Mouse (Mus musculus): ENCODE measurements around the gene Mfsd4a.
A peak's percentile ranks its signal among the peaks of the same experiment; 100 is the strongest.

DNA sequence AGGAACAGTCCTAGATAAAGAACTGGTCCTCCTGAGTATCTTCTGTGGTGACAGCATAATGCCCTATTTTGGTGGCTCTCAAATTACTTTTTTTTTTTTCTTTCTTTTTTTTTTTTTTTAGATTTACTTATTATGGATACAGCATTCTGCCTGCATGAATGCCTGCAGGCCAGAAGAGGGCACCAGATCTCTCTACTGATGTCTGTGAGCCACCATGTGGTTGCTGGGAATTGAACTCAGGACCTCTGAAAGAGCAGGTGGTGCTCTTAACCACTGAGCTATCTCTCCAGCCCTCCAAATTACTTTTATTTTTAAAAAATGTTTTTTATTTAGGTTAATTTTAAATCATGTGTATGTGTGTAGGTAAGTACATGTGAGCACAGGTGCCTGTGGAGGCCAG, 67.4 kb downstream of the Mfsd4a start:
- peak; percentile 32 for TF ChIP-seq CTCF (conservative IDR thresholded peaks at IDR 0.05; ENCODE audit: low read length)
- no peak for TF ChIP-seq NANOG (IDR thresholded peaks at IDR 0.05; ENCODE audit: borderline replicate concordance, low read length)
- no peak for TF ChIP-seq POU5F1 (IDR thresholded peaks at IDR 0.05; ENCODE audit: borderline replicate concordance, low read length)

Data from E14TG2a.4 (cell line).